Mouse (Mus musculus): ENCODE results near the gene Spag16. TPM values are rescaled to one million over a fixed set of nuclear protein-coding genes. Genes with fewer than 3 reads are reported as not detected.

Gene Spag16
- total and polyA plus RNA-seq, 3 experiments: not detected

Other genes starting within 250 kb of the Spag16 start
- gene Ikzf2, start 139.7 kb upstream of the Spag16 start, total RNA-seq (2014; fragmentation: Nextera tagmentation): 62.7 and 84.3 TPM in 2 replicates
- 9.6 and 11.4 TPM in 2 replicates for gene Ikzf2, start 139.7 kb upstream of the Spag16 start, total RNA-seq (2017)
- gene Ikzf2, start 139.7 kb upstream of the Spag16 start, polyA plus RNA-seq (2012): 1.2 and 2.4 TPM in 2 replicates

Data from G1E (cell line).